Mouse (Mus musculus): ENCODE measurements at regions not wholly inside any gene's neighbourhood (a gene's known extent, or its start where the extent isn't known, plus 50 kb on each side); places are given as distances from the start of the nearest gene placed in this dataset.

DNA sequence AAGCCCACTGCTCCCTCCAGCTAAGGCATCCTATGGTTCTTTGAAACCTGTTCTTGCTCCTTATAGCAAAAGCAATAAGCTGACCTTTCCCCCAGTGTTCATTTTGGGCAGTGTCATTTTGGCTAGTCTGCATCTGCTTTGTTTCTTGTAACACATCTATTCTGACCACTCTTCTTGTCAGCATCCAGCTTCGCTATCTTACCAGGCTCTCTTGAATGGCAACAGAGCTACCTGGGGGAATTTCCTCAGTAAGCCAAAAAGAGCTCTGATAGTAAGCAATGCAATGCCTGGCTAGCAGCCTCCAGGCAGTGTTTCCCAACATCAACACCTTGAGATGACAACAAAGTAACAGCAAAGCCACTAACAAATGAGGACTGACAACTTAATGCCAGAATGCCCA, 429.0 kb upstream of the Gulo start:
- Histone ChIP-seq H3K9me3 (no peaks in the 10 kb centered on the region; the same call in 1 of the 2 replicates), H3K27me3 (no peaks in the 10 kb centered on the region), H3K4me2 (no peak overlapping the region), H3K27ac (no peak overlapping the region), H3K4me3 (no peak overlapping the region), H3K36me3 (no peaks in the 10 kb centered on the region), H3K9ac (no peak overlapping the region), H3K4me1 (no peaks in the 10 kb centered on the region)
- ATAC-seq (ENCODE audit: borderline replicate concordance, extremely low read depth, low FRiP score, low TSS enrichment): no peak
- 75% methylated on average over 1 of the region's 1 CpGs for WGBS

DNA sequence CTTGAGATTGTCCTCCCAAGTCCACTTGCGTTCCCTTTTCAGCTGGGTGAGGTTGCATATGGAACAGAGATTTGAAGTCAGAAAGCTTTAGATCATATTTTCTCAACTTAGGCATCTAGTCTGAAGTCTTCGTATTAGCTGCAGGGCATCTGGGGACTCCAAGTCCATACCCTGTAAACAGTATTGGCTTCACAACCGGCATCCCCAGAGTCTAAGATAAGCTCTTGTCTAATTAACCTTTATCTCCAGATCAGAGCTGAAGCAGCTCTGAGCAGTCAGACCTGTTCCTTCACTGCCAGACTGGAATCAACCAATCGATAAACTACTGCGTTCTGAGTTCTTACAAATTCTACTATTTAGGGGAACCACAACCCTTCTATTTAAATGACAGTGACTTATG, 422.6 kb upstream of the Gulo start:
- 74% methylated on average over 5 of the region's 5 CpGs for WGBS
- ATAC-seq (ENCODE audit: borderline replicate concordance, extremely low read depth, low FRiP score, low TSS enrichment): no peak
- no peak overlapping the region for H3K9ac ChIP-seq

DNA sequence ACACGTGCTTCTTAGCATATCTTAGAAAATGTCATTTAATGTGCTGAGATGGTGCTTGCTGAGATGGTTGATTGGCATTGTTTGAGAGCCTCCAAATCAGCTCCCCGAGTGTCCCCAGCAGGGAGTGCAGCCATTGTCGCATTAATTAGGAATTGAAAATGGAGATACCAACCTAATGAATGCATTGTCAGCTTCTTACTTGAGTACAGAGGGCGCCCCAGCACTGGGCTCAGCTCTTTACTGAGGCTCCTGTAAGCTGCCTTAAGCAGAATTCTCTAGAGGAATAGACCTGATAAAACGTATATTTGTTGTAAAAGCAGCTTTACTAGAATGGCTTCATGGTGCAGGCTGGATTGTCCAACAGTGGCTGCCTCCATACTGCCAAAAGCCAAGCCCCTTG, 415.1 kb upstream of the Gulo start:
- H3K4me1 ChIP-seq: no peaks in the 10 kb centered on the region
- WGBS: 15% methylated on average over 5 of the region's 5 CpGs
- H3K27ac ChIP-seq: no peak overlapping the region
- ATAC-seq (ENCODE audit: borderline replicate concordance, extremely low read depth, low FRiP score, low TSS enrichment): no peak
- H3K9me3 ChIP-seq: no peaks in the 10 kb centered on the region
- no peak overlapping the region for H3K9ac ChIP-seq
- H3K27me3 ChIP-seq: peaks cover 5% of the 10 kb centered on the region; the same call in 1 of the 2 replicates
- no peak overlapping the region for H3K4me3 ChIP-seq
- no peaks in the 10 kb centered on the region for H3K36me3 ChIP-seq
- H3K4me2 ChIP-seq: no peak overlapping the region

More for the DNA sequence above, 422.6 kb upstream of the Gulo start:
- Histone ChIP-seq H3K4me3 (no peak overlapping the region), H3K4me2 (no peak overlapping the region), H3K9me3 (no peaks in the 10 kb centered on the region), H3K27me3 (no peaks in the 10 kb centered on the region), H3K4me1 (no peaks in the 10 kb centered on the region), H3K36me3 (no peaks in the 10 kb centered on the region), H3K27ac (no peak overlapping the region)

Measured in lung, embryonic 15.5 days (tissue).